Mouse (Mus musculus) CD8-positive naive resting alpha-beta T cell, adult 2 months (primary cell): ENCODE measurements at regions not wholly inside any gene's neighbourhood (a gene's known extent, or its start where the extent isn't known, plus 50 kb on each side); places are given as distances from the start of the nearest gene placed in this dataset.

Experiments
- DNase-seq, 2 experiments: peaks; one replicate each; pipeline ENCODE4 v3.0.0; 2022; ENCODE audit warnings: low read depth in 2 of 2, low spot score in 2 of 2

DNA sequence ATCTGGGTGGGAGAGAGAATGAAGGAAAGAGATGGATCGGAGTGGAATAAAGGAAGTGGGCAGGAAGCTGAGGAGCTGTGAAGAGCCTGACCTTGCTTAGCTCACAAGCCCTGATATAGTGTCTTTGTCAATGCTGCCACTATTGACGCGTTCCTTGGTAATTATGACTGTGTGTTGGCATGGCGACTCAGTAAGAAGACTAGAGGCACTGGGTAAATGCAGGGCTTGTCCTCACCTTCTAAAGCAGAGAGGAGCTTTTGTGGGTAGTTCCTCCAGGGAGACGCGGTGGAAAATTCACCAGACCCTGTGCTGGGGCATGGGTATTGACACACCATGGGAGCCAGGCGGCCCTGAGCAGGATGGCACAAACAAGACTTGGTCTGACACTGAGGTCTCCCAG is 52.8 kb upstream of the Polg start:
- DNase-seq: no peak

GRCm38 (mm10) chr7:79517581-79518337 is 51.6 kb upstream of the Polg start:
- DNase-seq: no peak

GRCm38 (mm10) chr7:79516287-79516686 is 50.1 kb upstream of the Polg start:
- DNase-seq: no peak
